Mouse (Mus musculus): ENCODE measurements around the gene Slc2a6. TPM values are rescaled to one million over a fixed set of nuclear protein-coding genes. Genes with fewer than 3 reads are reported as not detected.

The Slc2a6 gene
- polyA plus RNA-seq, 1 experiment from 2014 or later: 0.84 TPM

DNA sequence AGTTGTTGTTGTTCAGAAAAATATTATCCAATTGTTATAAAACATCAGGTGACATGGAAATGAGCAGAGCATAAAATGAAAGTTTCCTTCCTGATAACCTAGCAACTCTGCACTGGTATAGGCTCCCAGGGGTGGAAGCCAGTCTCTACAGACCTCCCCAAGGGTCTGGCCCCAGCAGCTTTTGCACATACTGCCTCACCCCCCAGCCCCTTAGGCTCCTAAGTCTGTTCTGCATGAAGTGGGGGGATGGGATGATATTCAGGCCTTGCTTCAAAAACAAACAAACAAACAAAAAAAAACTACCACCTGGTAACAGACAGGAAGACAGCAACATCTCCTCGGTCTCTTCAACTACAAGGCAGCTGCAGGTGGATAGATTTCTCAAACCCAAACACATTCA is 47.4 kb downstream of the Slc2a6 start:
- WGBS: 57% methylated on average over 1 of the region's 1 CpGs
- Histone ChIP-seq H3K9me3 (ENCODE audit: control insufficient read depth, low read depth, low read length) (no peaks in the 10 kb centered on the region), H3K4me2 (replicated peaks; ENCODE audit: low read depth, low read length) (no peak overlapping the region), H3K9ac (replicated peaks; ENCODE audit: low read depth, low read length) (no peak overlapping the region), H3K36me3 (ENCODE audit: control insufficient read depth, insufficient read depth, low read length) (no peaks in the 10 kb centered on the region), H3K4me3 (ENCODE audit: low read depth, low read length) (no peak overlapping the region), H3K27me3 (ENCODE audit: control insufficient read depth, insufficient read depth, low read length) (no peaks in the 10 kb centered on the region), H3K27ac (ENCODE audit: low read length) (no peak overlapping the region), H3K4me1 (ENCODE audit: control insufficient read depth, insufficient read depth, low read length) (no peaks in the 10 kb centered on the region)
- ATAC-seq (ENCODE audit: insufficient number of reproducible peaks, insufficient read depth, low FRiP score, low read depth): no peak

GRCm38 (mm10) chr2:26973960-26974359 is 53.8 kb downstream of the Slc2a6 start:
- Histone ChIP-seq H3K4me3 (ENCODE audit: low read depth, low read length) (no peak overlapping the region), H3K4me1 (ENCODE audit: control insufficient read depth, insufficient read depth, low read length) (no peaks in the 10 kb centered on the region), H3K27ac (ENCODE audit: low read length) (no peak overlapping the region), H3K27me3 (ENCODE audit: control insufficient read depth, insufficient read depth, low read length) (no peaks in the 10 kb centered on the region), H3K9ac (replicated peaks; ENCODE audit: low read depth, low read length) (no peak overlapping the region), H3K36me3 (ENCODE audit: control insufficient read depth, insufficient read depth, low read length) (no peaks in the 10 kb centered on the region), H3K4me2 (replicated peaks; ENCODE audit: low read depth, low read length) (no peak overlapping the region), H3K9me3 (ENCODE audit: control insufficient read depth, low read depth, low read length) (no peaks in the 10 kb centered on the region)
- WGBS: 34% methylated on average over 4 of the region's 4 CpGs
- ATAC-seq (ENCODE audit: insufficient number of reproducible peaks, insufficient read depth, low FRiP score, low read depth): no peak

- no peaks in the 10 kb centered on the region for H3K27me3 ChIP-seq (ENCODE audit: control insufficient read depth, insufficient read depth, low read length)
- no peak for ATAC-seq (ENCODE audit: insufficient number of reproducible peaks, insufficient read depth, low FRiP score, low read depth)
- 58% methylated on average over 3 of the region's 3 CpGs for WGBS
- no peaks in the 10 kb centered on the region for H3K4me1 ChIP-seq (ENCODE audit: control insufficient read depth, insufficient read depth, low read length)
- no peak within 1 kb of the TSS for H3K4me3 ChIP-seq (ENCODE audit: low read depth, low read length)
- no peak within 1 kb of the TSS for H3K27ac ChIP-seq (ENCODE audit: low read length)
- no peaks in the 10 kb centered on the region for H3K36me3 ChIP-seq (ENCODE audit: control insufficient read depth, insufficient read depth, low read length)
- no peak within 1 kb of the TSS for H3K4me2 ChIP-seq (replicated peaks; ENCODE audit: low read depth, low read length)
- no peaks in the 10 kb centered on the region for H3K9me3 ChIP-seq (ENCODE audit: control insufficient read depth, low read depth, low read length)
- H3K9ac ChIP-seq (replicated peaks; ENCODE audit: low read depth, low read length): no peak within 1 kb of the TSS
Measured at GRCm38 (mm10) chr2:26973116-26973515, 54.7 kb downstream of the Slc2a6 start, which contains the start of gene Adamts13. Gene Adamts13, plus strand, starts transcription at chr2:26973416.

Other genes starting within 250 kb of the Slc2a6 start
- gene Abo, start 163.0 kb downstream of the Slc2a6 start, polyA plus RNA-seq (2014; fragmentation: Nextera tagmentation; extraction: Ambion mirVana): not detected in 2 replicates
- 17.0 and 18.4 TPM in 2 replicates for gene Surf6, start 125.1 kb downstream of the Slc2a6 start, polyA plus RNA-seq (2014; fragmentation: Nextera tagmentation; extraction: Ambion mirVana)
- 30.3 and 31.1 TPM in 2 replicates for gene Med22, start 117.3 kb downstream of the Slc2a6 start, polyA plus RNA-seq (2014; fragmentation: Nextera tagmentation; extraction: Ambion mirVana)
- gene Rpl7a, start 117.2 kb downstream of the Slc2a6 start, polyA plus RNA-seq (2014; fragmentation: Nextera tagmentation; extraction: Ambion mirVana): 712 and 713 TPM in 2 replicates
- gene Surf2, start 111.6 kb downstream of the Slc2a6 start, polyA plus RNA-seq (2014; fragmentation: Nextera tagmentation; extraction: Ambion mirVana): 33.2 and 36.8 TPM in 2 replicates
- 50.4 and 52.4 TPM in 2 replicates for gene Surf1, start 111.5 kb downstream of the Slc2a6 start, polyA plus RNA-seq (2014; fragmentation: Nextera tagmentation; extraction: Ambion mirVana)
- gene Surf4, start 94.1 kb downstream of the Slc2a6 start, polyA plus RNA-seq (2014; fragmentation: Nextera tagmentation; extraction: Ambion mirVana): 199 and 218 TPM in 2 replicates
- 0.11 and 0.25 TPM in 2 replicates for gene Stkld1, start 94.0 kb downstream of the Slc2a6 start, polyA plus RNA-seq (2014; fragmentation: Nextera tagmentation; extraction: Ambion mirVana)
- gene Rexo4, start 63.6 kb downstream of the Slc2a6 start, polyA plus RNA-seq (2014; fragmentation: Nextera tagmentation; extraction: Ambion mirVana): 45.2 and 45.3 TPM in 2 replicates
- gene Adamts13, start 54.6 kb downstream of the Slc2a6 start, polyA plus RNA-seq (2014; fragmentation: Nextera tagmentation; extraction: Ambion mirVana): 0.07 TPM in 1 of 2 replicates, not detected in the other
- gene Cacfd1, start 18.1 kb downstream of the Slc2a6 start, polyA plus RNA-seq (2014; fragmentation: Nextera tagmentation; extraction: Ambion mirVana): 59.2 and 62.6 TPM in 2 replicates
- gene Mymk, start 44.2 kb upstream of the Slc2a6 start, polyA plus RNA-seq (2014; fragmentation: Nextera tagmentation; extraction: Ambion mirVana): not detected in 2 replicates
- 2.1 and 3.2 TPM in 2 replicates for gene Adamtsl2, start 51.4 kb upstream of the Slc2a6 start, polyA plus RNA-seq (2014; fragmentation: Nextera tagmentation; extraction: Ambion mirVana)
- gene Fam163b, start 114.5 kb upstream of the Slc2a6 start, polyA plus RNA-seq (2014; fragmentation: Nextera tagmentation; extraction: Ambion mirVana): not detected in 2 replicates
- gene Dbh, start 137.2 kb upstream of the Slc2a6 start, polyA plus RNA-seq (2014; fragmentation: Nextera tagmentation; extraction: Ambion mirVana): 0.43 and 1.1 TPM in 2 replicates
- gene Sardh, start 220.3 kb upstream of the Slc2a6 start, polyA plus RNA-seq (2014; fragmentation: Nextera tagmentation; extraction: Ambion mirVana): 11.9 and 12.2 TPM in 2 replicates

Measured in stomach, embryonic 14.5 days (tissue).